Mouse (Mus musculus) MEL (cell line): ENCODE results near the gene Slc1a1.

Experiments
- JUND ChIP-seq: IDR thresholded peaks from 2 replicates; pipeline ENCODE4 v1.6.1; 2011; ENCODE audit warnings: low read depth, mild to moderate bottlenecking, improper control_type of control experiment, low read length
- POLR2A ChIP-seq, 2 experiments: IDR thresholded peaks; 2 replicates each; pipeline ENCODE4 v1.6.1; 2011 to 2012; ENCODE audit warnings: low read length in 2 of 2, mild to moderate bottlenecking in 2 of 2, control low read depth in 1 of 2, improper control_type of control experiment in 1 of 2, low read depth in 1 of 2, moderate library complexity in 1 of 2; ENCODE audit not compliant: control insufficient read depth in 1 of 2, insufficient read depth in 1 of 2, poor library complexity in 1 of 2
- SIN3A ChIP-seq: IDR thresholded peaks from 2 replicates; pipeline ENCODE4 v1.6.1; 2012; ENCODE audit warnings: low read length, improper control_type of control experiment, inconsistent platforms
- UBTF ChIP-seq: IDR thresholded peaks from 2 replicates; pipeline ENCODE4 v1.6.1; 2012; ENCODE audit warnings: low read depth, mild to moderate bottlenecking, inconsistent platforms, low read length, improper control_type of control experiment, moderate library complexity, borderline replicate concordance; ENCODE audit not compliant: insufficient read depth
- ZC3H11A ChIP-seq: IDR thresholded peaks from 2 replicates; pipeline ENCODE4 v1.6.1; 2012; ENCODE audit warnings: low read depth, mild to moderate bottlenecking, inconsistent platforms, low read length, improper control_type of control experiment

GRCm38 (mm10) chr19:28836651-28837410, 2.0 kb downstream of the Slc1a1 start:
- no peak for TF ChIP-seq ZC3H11A
- no peak for TF ChIP-seq JUND
- no peak for TF ChIP-seq UBTF
- no peak for TF ChIP-seq POLR2A (IDR thresholded peaks at IDR 0.05; ENCODE audit: control insufficient read depth in 1 of 2, insufficient read depth in 1 of 2, low read depth in 1 of 2, low read length in 2 of 2, poor library complexity in 1 of 2)
- no peak for TF ChIP-seq SIN3A
